Mouse (Mus musculus) retina, adult 2 months (tissue): ENCODE measurements around the gene Adsl.

ENCODE experiments used
- DNase-seq: peaks from one replicate; pipeline ENCODE4 v3.0.0-alpha.2; 2012; ENCODE audit warnings: low read depth, low spot score

The Adsl gene

GRCm38 (mm10) chr15:81007905-81008304, 59.6 kb downstream of the Adsl start:
- no peak for DNase-seq

- DNase-seq: no peak
These were observed 60.4 kb downstream of the Adsl start for GRCm38 (mm10) chr15:81008689-81009123.

- no peak for DNase-seq
These were observed 61.8 kb downstream of the Adsl start for GRCm38 (mm10) chr15:81010114-81010513.

- no peak for DNase-seq
These were observed 63.2 kb downstream of the Adsl start for GRCm38 (mm10) chr15:81011523-81011922.

- DNase-seq: no peak
These were observed 64.1 kb downstream of the Adsl start for GRCm38 (mm10) chr15:81012359-81012758.

GRCm38 (mm10) chr15:81013186-81013585, 64.9 kb downstream of the Adsl start:
- no peak for DNase-seq

GRCm38 (mm10) chr15:81015068-81015744, 66.9 kb downstream of the Adsl start:
- DNase-seq: no peak

GRCm38 (mm10) chr15:81016488-81016887, 68.2 kb downstream of the Adsl start:
- DNase-seq: no peak

- no peak for DNase-seq
These were observed 69.0 kb downstream of the Adsl start for GRCm38 (mm10) chr15:81017308-81017707.
